Mouse (Mus musculus) midbrain, embryonic 11.5 days (tissue): Measurements from ENCODE around the gene Glipr2. TPM values are rescaled to one million over a fixed set of nuclear protein-coding genes. Genes with fewer than 3 reads are reported as not detected.

Source experiments
- ATAC-seq: fragments of 200-750 bp; cut with Nextera tagmentation; 2 replicates; pipeline ENCODE4 v1.8.0; 2017; ENCODE audit warnings: moderate TSS enrichment, moderate library complexity; ENCODE audit not compliant: low FRiP score
- DNase-seq: peaks from one replicate; pipeline ENCODE4 v3.0.0; 2015; ENCODE audit warnings: low spot score; ENCODE audit errors: missing footprints
- H3K27ac ChIP-seq: fragments of 300-500 bp; sonication (generic); 2 replicates; pipeline ENCODE4 v1.5.1; 2014; ENCODE audit warnings: low read depth, low read length
- H3K27me3 ChIP-seq: fragments of 300-500 bp; sonication (generic); 2 replicates; pipeline ENCODE4 v1.6.1; 2014; ENCODE audit warnings: mild to moderate bottlenecking, low read length, moderate library complexity, mixed read lengths; ENCODE audit not compliant: control insufficient read depth, insufficient read depth
- H3K36me3 ChIP-seq: fragments of 300-500 bp; sonication (generic); 2 replicates; pipeline ENCODE4 v1.6.1; 2014; ENCODE audit warnings: mild to moderate bottlenecking, low read length, moderate library complexity, mixed read lengths; ENCODE audit not compliant: control insufficient read depth, insufficient read depth
- H3K4me1 ChIP-seq: fragments of 300-500 bp; sonication (generic); 2 replicates; pipeline ENCODE4 v1.6.1; 2014; ENCODE audit warnings: low read length; ENCODE audit not compliant: control insufficient read depth, insufficient read depth
- H3K4me2 ChIP-seq: fragments of 300-500 bp; sonication (generic); 2 replicates; pipeline ENCODE4 v1.6.1; 2014; ENCODE audit warnings: mild to moderate bottlenecking, moderate library complexity
- H3K4me3 ChIP-seq: fragments of 300-500 bp; sonication (generic); 2 replicates; pipeline ENCODE4 v1.5.1; 2014; ENCODE audit warnings: low read depth, low read length
- H3K9ac ChIP-seq: fragments of 300-500 bp; sonication (generic); 2 replicates; pipeline ENCODE4 v1.6.1; 2014; ENCODE audit warnings: low read length
- H3K9me3 ChIP-seq: fragments of 300-500 bp; sonication (generic); 2 replicates; pipeline ENCODE4 v1.6.1; 2016; ENCODE audit warnings: low read length; ENCODE audit not compliant: control insufficient read depth
- WGBS: fragments of 180-500 bp; shearing (Covaris S2); extraction: QIAGEN DNeasy Blood & Tissue Kit; methylation state at CpG from one replicate; pipeline ENCODE4 v1.1.7; 2014; 5-methylcytosine and 5-hydroxymethylcytosine counted together
- polyA plus RNA-seq: library from polyadenylated mRNA; unstranded; fragments of >200 nt; fragmentation: Nextera tagmentation; extraction: Ambion mirVana; gene quantifications from 2 replicates; pipeline ENCODE4 v1.2.1, GENCODE M21; 2014

Glipr2 gene
- polyA plus RNA-seq, 1 experiment from 2014 or later = 82.7 TPM

DNA sequence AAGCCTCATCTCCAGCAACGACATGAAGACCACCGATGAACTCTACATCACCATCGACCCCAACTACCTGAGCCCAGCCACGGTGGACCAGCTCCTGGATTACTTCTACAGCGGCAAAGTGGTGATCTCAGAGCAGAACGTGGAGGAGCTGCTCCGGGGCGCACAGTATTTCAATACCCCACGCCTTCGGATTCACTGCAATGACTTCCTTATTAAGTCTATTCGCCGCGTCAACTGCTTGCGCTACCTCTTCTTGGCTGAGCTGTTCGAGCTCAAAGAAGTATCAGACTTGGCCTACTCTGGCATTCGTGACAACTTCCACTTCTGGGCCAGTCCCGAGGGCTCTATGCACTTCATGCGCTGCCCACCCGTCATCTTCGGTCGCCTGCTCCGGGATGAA is 26.6 kb downstream of the Glipr2 start:
- Histone ChIP-seq H3K36me3 (no peaks in the 10 kb centered on the region), H3K9me3 (no peaks in the 10 kb centered on the region), H3K27me3 (peaks cover 23% of the 10 kb centered on the region), H3K4me1 (peaks cover 5% of the 10 kb centered on the region; the same call in 1 of the 2 replicates), H3K4me3 (no peak overlapping the region), H3K9ac (no peak overlapping the region), H3K27ac (no peak overlapping the region), H3K4me2 (no peak overlapping the region)
- ATAC-seq (no peak), DNase-seq (no peak)
- WGBS = 92% methylated on average over 22 of the region's 22 CpGs

DNA sequence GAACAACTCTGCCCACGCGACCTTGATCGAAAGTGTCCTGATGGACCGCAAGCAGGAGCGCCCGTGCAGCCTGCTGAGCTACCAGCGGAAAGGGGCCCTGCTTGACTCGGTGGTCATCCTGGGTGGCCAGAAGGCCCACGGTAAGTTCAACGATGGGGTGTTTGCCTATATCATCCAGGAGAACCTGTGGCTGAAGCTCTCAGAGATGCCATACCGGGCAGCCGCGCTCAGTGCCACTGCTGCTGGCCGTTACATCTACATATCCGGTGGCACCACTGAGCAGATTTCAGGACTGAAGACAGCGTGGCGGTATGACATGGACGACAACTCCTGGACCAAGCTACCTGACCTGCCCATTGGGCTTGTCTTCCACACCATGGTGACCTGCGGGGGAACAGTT is 27.1 kb downstream of the Glipr2 start:
- DNase-seq = no peak
- whole genome bisulfite sequencing = 92% methylated on average over 19 of the region's 19 CpGs
- no peak overlapping the region for H3K9ac ChIP-seq

DNA sequence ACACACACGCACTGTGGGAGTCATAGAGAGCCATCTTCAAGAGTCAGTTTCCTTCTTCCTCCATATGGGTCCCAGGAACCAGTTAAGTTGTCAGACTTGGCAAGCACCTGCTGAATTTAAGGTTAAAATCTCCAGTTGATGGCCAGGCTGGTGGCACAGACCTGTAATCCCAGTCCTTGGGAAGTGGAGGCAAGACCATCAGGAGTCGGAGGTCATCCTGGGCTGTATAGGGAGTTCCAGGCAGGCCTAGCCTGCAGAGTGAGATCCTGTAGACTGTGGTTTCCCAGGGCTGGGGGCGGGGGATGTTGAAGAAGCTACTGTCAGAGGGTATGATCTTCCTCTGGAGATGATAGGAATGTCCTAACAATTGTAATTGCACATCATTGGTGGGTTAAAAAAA is 31.8 kb downstream of the Glipr2 start:
- Histone ChIP-seq H3K4me3 (no peak overlapping the region), H3K9ac (no peak overlapping the region), H3K4me1 (no peaks in the 10 kb centered on the region), H3K36me3 (no peaks in the 10 kb centered on the region), H3K27me3 (no peaks in the 10 kb centered on the region; the same call in 1 of the 2 replicates), H3K4me2 (no peak overlapping the region), H3K9me3 (no peaks in the 10 kb centered on the region), H3K27ac (no peak overlapping the region)
- DNase-seq (no peak), ATAC-seq (no peak)
- WGBS = 87% methylated on average over 3 of the region's 3 CpGs

More for the DNA sequence above, 27.1 kb downstream of the Glipr2 start:
- no peaks in the 10 kb centered on the region for H3K9me3 ChIP-seq
- no peak overlapping the region for H3K4me2 ChIP-seq
- no peak for ATAC-seq
- H3K27ac ChIP-seq = no peak overlapping the region
- no peaks in the 10 kb centered on the region for H3K36me3 ChIP-seq
- H3K4me3 ChIP-seq = no peak overlapping the region
- H3K4me1 ChIP-seq = no peaks in the 10 kb centered on the region
- H3K27me3 ChIP-seq = peaks cover 23% of the 10 kb centered on the region

DNA sequence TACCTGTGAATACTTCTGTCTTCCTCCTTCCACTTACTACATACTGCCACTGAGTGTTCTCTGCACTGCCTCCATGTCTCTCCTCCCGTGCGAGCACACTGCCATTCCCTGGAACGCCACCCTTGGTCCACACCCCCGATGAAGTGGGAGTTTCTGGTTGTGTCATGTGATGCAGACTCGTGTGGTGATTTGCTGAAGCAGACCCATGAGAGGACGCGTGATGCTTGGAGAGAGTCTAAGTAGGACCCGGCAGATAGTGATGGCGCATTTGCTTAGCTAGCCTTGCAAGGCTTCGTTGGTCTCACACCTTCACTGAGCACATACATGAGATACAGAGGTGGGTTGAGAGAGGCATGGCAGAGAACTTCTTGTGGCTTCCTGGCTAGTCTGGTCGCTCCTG is 35.9 kb downstream of the Glipr2 start:
- Histone ChIP-seq H3K4me1 (no peaks in the 10 kb centered on the region), H3K9ac (no peak overlapping the region), H3K4me3 (no peak overlapping the region), H3K36me3 (no peaks in the 10 kb centered on the region), H3K4me2 (no peak overlapping the region), H3K27ac (no peak overlapping the region), H3K27me3 (no peaks in the 10 kb centered on the region), H3K9me3 (no peaks in the 10 kb centered on the region)
- WGBS = 91% methylated on average over 11 of the region's 11 CpGs
- ATAC-seq = no peak
- no peak for DNase-seq

DNA sequence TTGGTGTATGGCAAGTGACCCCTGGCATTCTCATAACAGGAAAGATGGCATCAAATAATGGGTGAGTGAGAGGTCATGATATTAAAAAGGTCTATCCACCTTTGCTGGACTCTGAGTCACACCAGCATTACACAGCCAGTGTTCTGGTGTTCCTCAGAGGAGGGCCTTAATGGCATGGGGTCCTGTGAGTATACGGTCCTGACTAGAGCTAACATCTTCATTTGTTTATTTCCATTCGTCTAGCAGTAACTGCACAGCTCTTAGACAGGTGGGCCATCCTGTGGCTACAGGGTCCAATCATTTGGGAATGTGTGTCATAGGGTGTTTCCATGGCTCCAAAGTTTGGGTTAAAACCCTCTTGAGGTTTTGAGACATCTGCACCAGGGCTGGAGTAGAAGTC is 37.1 kb downstream of the Glipr2 start:
- no peaks in the 10 kb centered on the region for H3K27me3 ChIP-seq
- H3K4me2 ChIP-seq = no peak overlapping the region
- 74% methylated on average over 2 of the region's 2 CpGs for WGBS
- no peak for DNase-seq
- H3K4me3 ChIP-seq = no peak overlapping the region
- H3K36me3 ChIP-seq = no peaks in the 10 kb centered on the region
- no peak overlapping the region for H3K9ac ChIP-seq
- H3K4me1 ChIP-seq = no peaks in the 10 kb centered on the region
- H3K27ac ChIP-seq = no peak overlapping the region
- H3K9me3 ChIP-seq = no peaks in the 10 kb centered on the region; the same call in 1 of the 2 replicates
- no peak for ATAC-seq

DNA sequence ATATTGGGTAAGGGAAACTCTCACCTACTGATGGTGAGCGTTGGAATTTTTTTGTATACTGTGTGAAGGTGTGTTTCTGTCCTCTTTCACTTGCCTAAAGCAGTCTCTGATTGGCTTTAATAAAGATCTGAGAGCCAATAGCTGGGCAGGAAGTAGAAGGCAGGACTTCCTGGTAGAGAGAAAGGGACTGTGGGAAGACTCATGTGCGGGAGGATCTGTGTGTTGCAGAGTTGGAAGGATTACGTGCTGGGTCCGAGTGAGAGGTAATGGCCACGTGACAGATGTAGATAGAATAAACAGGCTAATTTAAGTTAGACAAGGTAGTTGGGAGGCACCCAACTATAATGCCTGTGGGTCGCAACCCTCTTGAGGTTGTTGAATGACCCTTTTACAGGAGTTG is 46.4 kb downstream of the Glipr2 start:
- no peak overlapping the region for H3K4me3 ChIP-seq
- no peak overlapping the region for H3K9ac ChIP-seq
- no peak overlapping the region for H3K4me2 ChIP-seq
- WGBS = 81% methylated on average over 6 of the region's 6 CpGs
- H3K36me3 ChIP-seq = no peaks in the 10 kb centered on the region
- DNase-seq (no peak), ATAC-seq (no peak)
- no peak overlapping the region for H3K27ac ChIP-seq
- no peaks in the 10 kb centered on the region; the same call in 1 of the 2 replicates for H3K9me3 ChIP-seq
- H3K4me1 ChIP-seq = no peaks in the 10 kb centered on the region
- H3K27me3 ChIP-seq = no peaks in the 10 kb centered on the region; the same call in 1 of the 2 replicates

DNA sequence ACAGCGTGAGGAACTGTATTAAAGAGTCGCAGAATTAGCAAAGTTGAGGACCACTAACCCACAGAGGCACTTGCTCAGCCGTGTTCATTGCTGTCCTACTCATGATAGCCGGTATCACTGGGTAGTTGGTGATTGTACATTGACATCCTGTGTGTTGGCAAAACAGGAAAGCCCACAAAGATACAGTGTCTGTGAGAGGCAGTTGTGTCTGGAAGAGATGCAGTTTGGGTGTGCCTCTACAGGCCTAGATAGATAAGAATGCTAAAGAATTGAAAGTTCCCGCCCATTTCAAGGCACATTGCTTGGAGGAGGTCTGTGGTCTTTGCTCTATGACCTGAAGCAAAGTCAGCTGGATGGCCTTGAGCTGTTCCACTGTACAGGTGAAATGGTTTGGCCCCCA is 46.9 kb downstream of the Glipr2 start, which contains the start of gene Clta:
Gene Clta, plus strand, starts transcription at position 327 of the 400 bp plus-strand sequence.
- Histone ChIP-seq H3K4me3 (no peak within 1 kb of the TSS), H3K27ac (no peak within 1 kb of the TSS)
- WGBS = 86% methylated on average over 5 of the region's 5 CpGs

DNA sequence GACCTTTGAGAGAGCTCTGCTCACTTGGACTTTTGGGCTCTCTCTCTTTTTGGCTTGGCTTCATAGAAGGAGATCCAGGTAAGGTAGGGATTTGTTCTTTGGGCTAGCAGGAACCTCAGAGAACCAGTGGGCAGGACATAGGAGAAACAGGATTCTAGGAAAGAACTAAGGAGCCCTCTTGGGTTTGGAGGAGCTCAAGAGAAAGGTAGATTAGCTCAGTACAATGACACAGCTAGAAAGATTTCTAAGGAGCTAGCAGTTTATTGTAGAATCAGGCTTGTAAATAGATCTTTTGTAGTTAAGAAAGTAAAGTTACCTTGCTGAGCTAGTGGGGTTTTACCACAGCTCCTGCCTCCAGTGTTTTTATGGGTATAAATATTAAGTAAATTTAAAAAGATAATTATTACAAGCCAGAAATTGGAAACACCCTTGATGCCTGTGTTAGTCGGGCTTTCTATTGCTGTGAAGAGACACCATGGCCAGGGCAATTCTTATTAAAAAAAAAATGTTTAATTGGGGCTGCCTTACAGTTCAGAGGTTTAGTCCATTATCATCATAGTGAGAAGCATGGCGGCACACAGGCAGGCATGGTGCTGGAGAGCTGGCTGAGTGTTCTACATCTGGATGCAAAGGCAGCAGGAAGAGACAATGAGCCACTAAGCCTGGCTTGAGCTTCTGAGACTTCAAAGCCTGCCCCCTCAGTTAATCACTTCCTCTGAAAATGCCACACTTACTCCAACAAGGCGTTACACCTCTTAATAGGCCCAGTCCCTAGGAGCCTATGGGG is 47.6 kb downstream of the Glipr2 start:
- Histone ChIP-seq H3K9ac (no peak overlapping the region), H3K4me2 (no peak overlapping the region), H3K9me3 (no peaks in the 10 kb centered on the region), H3K27ac (no peak overlapping the region), H3K36me3 (no peaks in the 10 kb centered on the region), H3K27me3 (no peaks in the 10 kb centered on the region; the same call in 1 of the 2 replicates), H3K4me1 (no peaks in the 10 kb centered on the region), H3K4me3 (no peak overlapping the region)
- ATAC-seq (no peak), DNase-seq (no peak)
- 74% methylated on average over 3 of the region's 3 CpGs for WGBS

More for the DNA sequence above, 46.9 kb downstream of the Glipr2 start, which contains the start of gene Clta:
- no peak for ATAC-seq
- Histone ChIP-seq H3K4me1 (no peaks in the 10 kb centered on the region), H3K4me2 (no peak within 1 kb of the TSS), H3K9ac (no peak within 1 kb of the TSS), H3K9me3 (no peaks in the 10 kb centered on the region; the same call in 1 of the 2 replicates), H3K27me3 (no peaks in the 10 kb centered on the region; the same call in 1 of the 2 replicates), H3K36me3 (no peaks in the 10 kb centered on the region)
- DNase-seq = no peak

DNA sequence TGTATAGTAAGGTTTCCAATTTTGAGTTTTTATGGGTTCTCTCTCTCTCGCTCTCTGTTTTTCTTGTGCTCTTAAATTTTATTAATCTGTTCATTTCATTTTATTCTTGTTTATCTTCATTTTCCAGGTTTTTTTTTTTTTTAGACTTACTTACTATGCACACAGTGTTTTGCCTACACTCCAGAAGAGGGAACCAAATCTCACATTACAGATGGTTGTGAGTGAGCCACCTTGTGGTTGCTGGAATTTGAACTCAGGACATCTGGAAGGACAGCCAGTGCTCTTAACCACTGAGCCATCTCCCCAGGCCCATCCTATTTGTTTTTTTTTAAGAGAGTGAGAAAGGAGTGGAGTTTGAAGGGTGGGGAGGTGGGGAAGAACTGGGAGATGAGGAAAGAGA is 53.0 kb downstream of the Glipr2 start:
- no peaks in the 10 kb centered on the region for H3K36me3 ChIP-seq
- peaks cover 13% of the 10 kb centered on the region for H3K4me1 ChIP-seq
- DNase-seq = no peak
- no peak for ATAC-seq
- 95% methylated on average over 1 of the region's 1 CpGs for WGBS
- no peak overlapping the region for H3K27ac ChIP-seq
- H3K27me3 ChIP-seq = no peaks in the 10 kb centered on the region; the same call in 1 of the 2 replicates
- no peak overlapping the region for H3K4me2 ChIP-seq
- H3K9me3 ChIP-seq = no peaks in the 10 kb centered on the region
- H3K9ac ChIP-seq = no peak overlapping the region
- H3K4me3 ChIP-seq = no peak overlapping the region
